Mouse (Mus musculus): Measurements from ENCODE around the gene Olfr854. TPM values are rescaled to one million over a fixed set of nuclear protein-coding genes. Genes with fewer than 3 reads are reported as not detected.

Gene Olfr854
- total RNA-seq (2014; rRNA removed) (not detected in 2 replicates), polyA plus RNA-seq (2015; fragmentation: Nextera tagmentation; extraction: Ambion mirVana) (not detected in 2 replicates)

GRCm38 (mm10) chr9:19567282-19567681 lies at the start of gene Olfr854:
TSS of gene Olfr854 (minus strand) at chr9:19567382.
- DNase-seq (ENCODE audit: low spot score), result no peak
- 63% methylated on average over 1 of the region's 1 CpGs for WGBS
- no peaks in the 10 kb centered on the region for H3K4me1 ChIP-seq (ENCODE audit: insufficient read depth, low read length)
- ATAC-seq (ENCODE audit: low FRiP score), result no peak
- no peak within 1 kb of the TSS for H3K27ac ChIP-seq (ENCODE audit: low read depth, low read length)
- no peak within 1 kb of the TSS for H3K4me3 ChIP-seq (ENCODE audit: low read depth, low read length)
- 0 out of 2 replicates have a peak, but pooled peaks cover 7% of the 10 kb centered on the region for H3K9me3 ChIP-seq (ENCODE audit: low read length)
- H3K9ac ChIP-seq (replicated peaks; ENCODE audit: low read length, poor library complexity, severe bottlenecking), result no peak within 1 kb of the TSS
- H3K36me3 ChIP-seq (ENCODE audit: insufficient read depth, low read length), result no peaks in the 10 kb centered on the region
- no peak within 1 kb of the TSS for H3K4me2 ChIP-seq (ENCODE audit: low read depth, low read length, poor library complexity, severe bottlenecking)
- no peaks in the 10 kb centered on the region for H3K27me3 ChIP-seq (ENCODE audit: insufficient read depth, low read length)
- TF ChIP-seq CTCF (IDR thresholded peaks at IDR 0.05), result no peak

GRCm38 (mm10) chr9:19582317-19582716 lies 15.1 kb upstream of the Olfr854 start, which contains the start of gene Olfr855:
TSS of gene Olfr855 (plus strand) at chr9:19582617.
- H3K4me3 ChIP-seq (ENCODE audit: low read depth, low read length), result no peak within 1 kb of the TSS
- no peak for ATAC-seq (ENCODE audit: low FRiP score)
- H3K27ac ChIP-seq (ENCODE audit: low read depth, low read length), result no peak within 1 kb of the TSS
- no peak within 1 kb of the TSS for H3K4me2 ChIP-seq (ENCODE audit: low read depth, low read length, poor library complexity, severe bottlenecking)
- TF ChIP-seq CTCF (IDR thresholded peaks at IDR 0.05), result no peak
- no peak for DNase-seq (ENCODE audit: low spot score)
- 0 out of 2 replicates have a peak, but pooled peaks cover 15% of the 10 kb centered on the region for H3K9me3 ChIP-seq (ENCODE audit: low read length)
- no peaks in the 10 kb centered on the region for H3K36me3 ChIP-seq (ENCODE audit: insufficient read depth, low read length)
- H3K9ac ChIP-seq (replicated peaks; ENCODE audit: low read length, poor library complexity, severe bottlenecking), result no peak within 1 kb of the TSS
- H3K27me3 ChIP-seq (ENCODE audit: insufficient read depth, low read length), result no peaks in the 10 kb centered on the region
- H3K4me1 ChIP-seq (ENCODE audit: insufficient read depth, low read length), result no peaks in the 10 kb centered on the region

- no peak for ATAC-seq (ENCODE audit: low FRiP score)
- 67% methylated on average over 1 of the region's 1 CpGs for WGBS
Measured at GRCm38 (mm10) chr9:19540976-19541375, 26.2 kb downstream of the Olfr854 start, which contains the start of gene Olfr853. TSS of gene Olfr853 (minus strand) at chr9:19541076.

More at GRCm38 (mm10) chr9:19540976-19541375, 26.2 kb downstream of the Olfr854 start, which contains the start of gene Olfr853:
- H3K9me3 ChIP-seq (ENCODE audit: low read length), result peaks cover 12% of the 10 kb centered on the region; the same call in 1 of the 2 replicates
- no peak for TF ChIP-seq CTCF (IDR thresholded peaks at IDR 0.05)
- no peak within 1 kb of the TSS for H3K9ac ChIP-seq (replicated peaks; ENCODE audit: low read length, poor library complexity, severe bottlenecking)
- no peaks in the 10 kb centered on the region for H3K27me3 ChIP-seq (ENCODE audit: insufficient read depth, low read length)
- no peak within 1 kb of the TSS for H3K4me3 ChIP-seq (ENCODE audit: low read depth, low read length)
- H3K4me2 ChIP-seq (ENCODE audit: low read depth, low read length, poor library complexity, severe bottlenecking), result no peak within 1 kb of the TSS
- H3K4me1 ChIP-seq (ENCODE audit: insufficient read depth, low read length), result no peaks in the 10 kb centered on the region
- H3K36me3 ChIP-seq (ENCODE audit: insufficient read depth, low read length), result no peaks in the 10 kb centered on the region
- no peak within 1 kb of the TSS for H3K27ac ChIP-seq (ENCODE audit: low read depth, low read length)
- no peak for DNase-seq (ENCODE audit: low spot score)

Other genes with a start within 250 kb of the Olfr854 start
- not detected in 2 replicates for gene Olfr845, start 230.9 kb downstream of the Olfr854 start, total RNA-seq (2014; rRNA removed)
- gene Olfr845, start 230.9 kb downstream of the Olfr854 start, polyA plus RNA-seq (2015; fragmentation: Nextera tagmentation; extraction: Ambion mirVana), result not detected in 2 replicates
- gene Olfr846, start 203.4 kb downstream of the Olfr854 start, total RNA-seq (2014; rRNA removed), result not detected in 2 replicates
- not detected in 2 replicates for gene Olfr846, start 203.4 kb downstream of the Olfr854 start, polyA plus RNA-seq (2015; fragmentation: Nextera tagmentation; extraction: Ambion mirVana)
- gene Olfr847, start 188.7 kb downstream of the Olfr854 start, total RNA-seq (2014; rRNA removed), result not detected in 2 replicates
- gene Olfr847, start 188.7 kb downstream of the Olfr854 start, polyA plus RNA-seq (2015; fragmentation: Nextera tagmentation; extraction: Ambion mirVana), result not detected in 2 replicates
- not detected in 2 replicates for gene Olfr849, start 127.1 kb downstream of the Olfr854 start, total RNA-seq (2014; rRNA removed)
- gene Olfr849, start 127.1 kb downstream of the Olfr854 start, polyA plus RNA-seq (2015; fragmentation: Nextera tagmentation; extraction: Ambion mirVana), result not detected in 2 replicates
- gene Olfr850, start 89.1 kb downstream of the Olfr854 start, total RNA-seq (2014; rRNA removed), result not detected in 2 replicates
- gene Olfr850, start 89.1 kb downstream of the Olfr854 start, polyA plus RNA-seq (2015; fragmentation: Nextera tagmentation; extraction: Ambion mirVana), result not detected in 2 replicates
- gene Olfr851, start 74.1 kb downstream of the Olfr854 start, total RNA-seq (2014; rRNA removed), result not detected in 2 replicates
- not detected in 2 replicates for gene Olfr851, start 74.1 kb downstream of the Olfr854 start, polyA plus RNA-seq (2015; fragmentation: Nextera tagmentation; extraction: Ambion mirVana)
- not detected in 2 replicates for gene Olfr853, start 26.3 kb downstream of the Olfr854 start, total RNA-seq (2014; rRNA removed)
- not detected in 2 replicates for gene Olfr853, start 26.3 kb downstream of the Olfr854 start, polyA plus RNA-seq (2015; fragmentation: Nextera tagmentation; extraction: Ambion mirVana)
- gene Olfr855, start 15.2 kb upstream of the Olfr854 start, total RNA-seq (2014; rRNA removed), result not detected in 2 replicates
- gene Olfr855, start 15.2 kb upstream of the Olfr854 start, polyA plus RNA-seq (2015; fragmentation: Nextera tagmentation; extraction: Ambion mirVana), result not detected in 2 replicates
- gene Zfp317, start 54.7 kb upstream of the Olfr854 start, total RNA-seq (2014; rRNA removed), result 40.3 and 54.4 TPM in 2 replicates
- 22.1 and 22.9 TPM in 2 replicates for gene Zfp317, start 54.7 kb upstream of the Olfr854 start, polyA plus RNA-seq (2015; fragmentation: Nextera tagmentation; extraction: Ambion mirVana)
- gene Olfr857, start 142.1 kb upstream of the Olfr854 start, total RNA-seq (2014; rRNA removed), result not detected in 2 replicates
- not detected in 2 replicates for gene Olfr857, start 142.1 kb upstream of the Olfr854 start, polyA plus RNA-seq (2015; fragmentation: Nextera tagmentation; extraction: Ambion mirVana)
- not detected in 2 replicates for gene Olfr58, start 212.9 kb upstream of the Olfr854 start, total RNA-seq (2014; rRNA removed)
- not detected in 2 replicates for gene Olfr58, start 212.9 kb upstream of the Olfr854 start, polyA plus RNA-seq (2015; fragmentation: Nextera tagmentation; extraction: Ambion mirVana)
- gene Olfr859, start 237.5 kb upstream of the Olfr854 start, total RNA-seq (2014; rRNA removed), result 0.11 TPM in 1 of 2 replicates, not detected in the other
- gene Olfr859, start 237.5 kb upstream of the Olfr854 start, polyA plus RNA-seq (2015; fragmentation: Nextera tagmentation; extraction: Ambion mirVana), result not detected in 2 replicates